Mouse (Mus musculus) limb, embryonic 13.5 days (tissue): ENCODE data around the gene Atxn7l1. TPM values are rescaled to one million over a fixed set of nuclear protein-coding genes. Genes with fewer than 3 reads are reported as not detected.
A peak's percentile ranks its signal among the peaks of the same experiment; 100 is the strongest.

Source experiments
- ATAC-seq: fragments of 200-750 bp; cut with Nextera tagmentation; 2 replicates; pipeline ENCODE4 v1.8.0; 2017; ENCODE audit warnings: low read depth, moderate number of reproducible peaks, moderate TSS enrichment; ENCODE audit not compliant: low FRiP score
- H3K27ac ChIP-seq: fragments of 300-500 bp; sonication (generic); 2 replicates; pipeline ENCODE4 v1.5.1; 2015; ENCODE audit warnings: inconsistent platforms, mild to moderate bottlenecking, moderate library complexity
- H3K27me3 ChIP-seq: fragments of 300-500 bp; sonication (generic); 2 replicates; pipeline ENCODE4 v1.6.1; 2015; ENCODE audit warnings: mild to moderate bottlenecking, inconsistent platforms
- H3K36me3 ChIP-seq: fragments of 300-500 bp; sonication (generic); 2 replicates; pipeline ENCODE4 v1.6.1; 2015; ENCODE audit warnings: inconsistent platforms, mild to moderate bottlenecking, moderate library complexity
- H3K4me1 ChIP-seq: fragments of 300-500 bp; sonication (generic); 2 replicates; pipeline ENCODE4 v1.6.1; 2015; ENCODE audit warnings: inconsistent platforms
- H3K4me2 ChIP-seq: fragments of 300-500 bp; sonication (generic); replicated peaks from 2 replicates; pipeline ENCODE4 v1.6.1; 2015; ENCODE audit warnings: inconsistent platforms, mild to moderate bottlenecking, moderate library complexity
- H3K4me3 ChIP-seq: fragments of 300-500 bp; sonication (generic); 2 replicates; pipeline ENCODE4 v1.5.1; 2015; ENCODE audit warnings: moderate library complexity, mild to moderate bottlenecking, inconsistent platforms
- H3K9ac ChIP-seq: fragments of 300-500 bp; sonication (generic); 2 replicates; pipeline ENCODE4 v1.6.1; 2015; ENCODE audit warnings: mild to moderate bottlenecking, inconsistent platforms
- H3K9me3 ChIP-seq: fragments of 300-500 bp; sonication (generic); 2 replicates; pipeline ENCODE4 v1.6.1; 2016; ENCODE audit warnings: inconsistent platforms
- WGBS: fragments of 180-500 bp; shearing (Covaris S2); methylation state at CpG from one replicate; pipeline ENCODE4 v1.1.7; 2015; 5-methylcytosine and 5-hydroxymethylcytosine counted together
- polyA plus RNA-seq: library from polyadenylated mRNA; unstranded; fragments of >200 nt; fragmentation: Nextera tagmentation; extraction: Ambion mirVana; gene quantifications from 2 replicates; pipeline ENCODE4 v1.2.1, GENCODE M21; 2015

The Atxn7l1 gene
- polyA plus RNA-seq, 1 experiment from 2014 or later: 13.9 TPM

GRCm38 (mm10) chr12:33285933-33286649 is 138.6 kb downstream of the Atxn7l1 start:
- Histone ChIP-seq H3K9me3 (no peaks in the 10 kb centered on the region), H3K9ac (no peak overlapping the region), H3K27me3 (peaks cover 3% of the 10 kb centered on the region; the same call in 1 of the 2 replicates), H3K36me3 (no peaks in the 10 kb centered on the region), H3K27ac (no peak overlapping the region), H3K4me2 (no peak overlapping the region), H3K4me3 (no peak overlapping the region), H3K4me1 (peaks cover 47% of the 10 kb centered on the region)
- WGBS: 53% methylated on average over 9 of the region's 9 CpGs
- peak; percentile 66; the same call in 1 of the 2 replicates for ATAC-seq

- 24% methylated on average over 3 of the region's 3 CpGs for WGBS
- Histone ChIP-seq H3K4me2 (no peak overlapping the region), H3K36me3 (no peaks in the 10 kb centered on the region), H3K27me3 (peaks cover 3% of the 10 kb centered on the region; the same call in 1 of the 2 replicates), H3K4me3 (no peak overlapping the region), H3K9me3 (no peaks in the 10 kb centered on the region), H3K27ac (no peak overlapping the region), H3K9ac (no peak overlapping the region), H3K4me1 (peaks cover 55% of the 10 kb centered on the region)
- ATAC-seq: no peak
These were observed 140.2 kb downstream of the Atxn7l1 start for GRCm38 (mm10) chr12:33287686-33288085.

GRCm38 (mm10) chr12:33288746-33289145 is 141.3 kb downstream of the Atxn7l1 start:
- no peak overlapping the region for H3K9ac ChIP-seq
- no peaks in the 10 kb centered on the region for H3K36me3 ChIP-seq
- no peak for ATAC-seq
- H3K4me3 ChIP-seq: no peak overlapping the region
- peaks cover 55% of the 10 kb centered on the region for H3K4me1 ChIP-seq
- 16% methylated on average over 2 of the region's 2 CpGs for WGBS
- H3K4me2 ChIP-seq: no peak overlapping the region
- no peak overlapping the region for H3K27ac ChIP-seq
- H3K9me3 ChIP-seq: no peaks in the 10 kb centered on the region
- peaks cover 3% of the 10 kb centered on the region; the same call in 1 of the 2 replicates for H3K27me3 ChIP-seq

- under 1% methylated on average over 14 of the region's 14 CpGs for WGBS
- no peaks in the 10 kb centered on the region for H3K9me3 ChIP-seq
- peak; percentile 89 for ATAC-seq
- peaks cover 21% of the 10 kb centered on the region for H3K4me1 ChIP-seq
- peaks cover 19% of the 10 kb centered on the region for H3K27me3 ChIP-seq
- H3K4me3 ChIP-seq: peak overlapping the region; percentile 50
- no peak overlapping the region for H3K27ac ChIP-seq
- no peaks in the 10 kb centered on the region; the same call in 1 of the 2 replicates for H3K36me3 ChIP-seq
- H3K4me2 ChIP-seq: peak overlapping the region; percentile 94
- H3K9ac ChIP-seq: peak overlapping the region; percentile 51
These were observed 154.6 kb downstream of the Atxn7l1 start for GRCm38 (mm10) chr12:33302070-33302469.

- Histone ChIP-seq H3K9ac (peak overlapping the region; percentile 59), H3K27ac (no peak overlapping the region), H3K9me3 (no peaks in the 10 kb centered on the region), H3K4me2 (peak overlapping the region; percentile 94), H3K4me1 (peaks cover 21% of the 10 kb centered on the region), H3K4me3 (peak overlapping the region; percentile 50), H3K36me3 (no peaks in the 10 kb centered on the region; the same call in 1 of the 2 replicates), H3K27me3 (peaks cover 19% of the 10 kb centered on the region)
- under 1% methylated on average over 29 of the region's 29 CpGs for WGBS
- ATAC-seq: peak; percentile 66
These were observed 155.3 kb downstream of the Atxn7l1 start for GRCm38 (mm10) chr12:33302523-33303383.

- ATAC-seq: no peak
- WGBS: 1% methylated on average over 9 of the region's 9 CpGs
- Histone ChIP-seq H3K4me3 (peak overlapping the region; percentile 50), H3K4me2 (peak overlapping the region; percentile 94), H3K4me1 (peaks cover 21% of the 10 kb centered on the region), H3K27ac (no peak overlapping the region), H3K9ac (peak overlapping the region; percentile 59), H3K36me3 (no peaks in the 10 kb centered on the region; the same call in 1 of the 2 replicates), H3K9me3 (no peaks in the 10 kb centered on the region), H3K27me3 (peaks cover 19% of the 10 kb centered on the region)
These were observed 155.9 kb downstream of the Atxn7l1 start for GRCm38 (mm10) chr12:33303384-33303770.

- no peaks in the 10 kb centered on the region; the same call in 1 of the 2 replicates for H3K36me3 ChIP-seq
These were observed 157.6 kb downstream of the Atxn7l1 start for GRCm38 (mm10) chr12:33305106-33305505.

GRCm38 (mm10) chr12:33306476-33306875 is 159.0 kb downstream of the Atxn7l1 start:
- Histone ChIP-seq H3K27ac (no peak overlapping the region), H3K36me3 (no peaks in the 10 kb centered on the region; the same call in 1 of the 2 replicates), H3K9ac (no peak overlapping the region), H3K4me1 (peaks cover 20% of the 10 kb centered on the region), H3K4me3 (no peak overlapping the region), H3K27me3 (peaks cover 17% of the 10 kb centered on the region), H3K4me2 (no peak overlapping the region), H3K9me3 (no peaks in the 10 kb centered on the region)
- ATAC-seq: no peak
- 72% methylated on average over 3 of the region's 5 CpGs for WGBS

More at GRCm38 (mm10) chr12:33305106-33305505, 157.6 kb downstream of the Atxn7l1 start:
- no peak overlapping the region for H3K4me2 ChIP-seq
- no peaks in the 10 kb centered on the region for H3K9me3 ChIP-seq
- H3K27ac ChIP-seq: no peak overlapping the region
- H3K27me3 ChIP-seq: peaks cover 19% of the 10 kb centered on the region
- no peak overlapping the region for H3K4me3 ChIP-seq
- peaks cover 21% of the 10 kb centered on the region for H3K4me1 ChIP-seq
- WGBS: 82% methylated on average over 9 of the region's 9 CpGs
- H3K9ac ChIP-seq: no peak overlapping the region
- ATAC-seq: no peak

GRCm38 (mm10) chr12:33308668-33309067 is 161.2 kb downstream of the Atxn7l1 start:
- no peak overlapping the region for H3K4me2 ChIP-seq
- H3K9me3 ChIP-seq: no peaks in the 10 kb centered on the region
- WGBS: 52% methylated on average over 7 of the region's 7 CpGs
- no peak overlapping the region for H3K4me3 ChIP-seq
- no peak overlapping the region for H3K9ac ChIP-seq
- H3K27ac ChIP-seq: no peak overlapping the region
- ATAC-seq: no peak
- H3K4me1 ChIP-seq: peaks cover 3% of the 10 kb centered on the region
- H3K36me3 ChIP-seq: no peaks in the 10 kb centered on the region; the same call in 1 of the 2 replicates
- peaks cover 16% of the 10 kb centered on the region for H3K27me3 ChIP-seq

GRCm38 (mm10) chr12:33313828-33314671 is 166.6 kb downstream of the Atxn7l1 start:
- Histone ChIP-seq H3K4me3 (no peak overlapping the region), H3K36me3 (no peaks in the 10 kb centered on the region), H3K4me1 (peaks cover 10% of the 10 kb centered on the region), H3K9ac (0 out of 2 replicates have a peak overlapping the region, but pooled peaks have one; percentile 19), H3K27me3 (no peaks in the 10 kb centered on the region), H3K9me3 (no peaks in the 10 kb centered on the region), H3K27ac (no peak overlapping the region), H3K4me2 (peak overlapping the region; percentile 27)
- no peak for ATAC-seq
- 28% methylated on average over 14 of the region's 14 CpGs for WGBS

GRCm38 (mm10) chr12:33314924-33315643 is 167.6 kb downstream of the Atxn7l1 start:
- Histone ChIP-seq H3K4me2 (no peak overlapping the region), H3K9me3 (no peaks in the 10 kb centered on the region), H3K9ac (no peak overlapping the region), H3K27me3 (no peaks in the 10 kb centered on the region), H3K4me1 (peaks cover 10% of the 10 kb centered on the region), H3K4me3 (no peak overlapping the region), H3K36me3 (no peaks in the 10 kb centered on the region), H3K27ac (no peak overlapping the region)
- ATAC-seq: no peak
- 81% methylated on average over 16 of the region's 16 CpGs for WGBS
